Mouse (Mus musculus): ENCODE results near the gene Btg2.

Gene Btg2

GRCm38 (mm10) chr1:134059739-134060695 is 18.9 kb downstream of the Btg2 start:
- no peak for DNase-seq (ENCODE audit: low spot score)

- DNase-seq (ENCODE audit: low spot score) = no peak
Observed at GRCm38 (mm10) chr1:134058870-134059269, 20.1 kb downstream of the Btg2 start.

- no peak for DNase-seq (ENCODE audit: low spot score)
Observed at GRCm38 (mm10) chr1:134057736-134058135, 21.2 kb downstream of the Btg2 start.

- DNase-seq (ENCODE audit: low spot score) = no peak
Observed at GRCm38 (mm10) chr1:134056285-134056684, 22.6 kb downstream of the Btg2 start.

DNA sequence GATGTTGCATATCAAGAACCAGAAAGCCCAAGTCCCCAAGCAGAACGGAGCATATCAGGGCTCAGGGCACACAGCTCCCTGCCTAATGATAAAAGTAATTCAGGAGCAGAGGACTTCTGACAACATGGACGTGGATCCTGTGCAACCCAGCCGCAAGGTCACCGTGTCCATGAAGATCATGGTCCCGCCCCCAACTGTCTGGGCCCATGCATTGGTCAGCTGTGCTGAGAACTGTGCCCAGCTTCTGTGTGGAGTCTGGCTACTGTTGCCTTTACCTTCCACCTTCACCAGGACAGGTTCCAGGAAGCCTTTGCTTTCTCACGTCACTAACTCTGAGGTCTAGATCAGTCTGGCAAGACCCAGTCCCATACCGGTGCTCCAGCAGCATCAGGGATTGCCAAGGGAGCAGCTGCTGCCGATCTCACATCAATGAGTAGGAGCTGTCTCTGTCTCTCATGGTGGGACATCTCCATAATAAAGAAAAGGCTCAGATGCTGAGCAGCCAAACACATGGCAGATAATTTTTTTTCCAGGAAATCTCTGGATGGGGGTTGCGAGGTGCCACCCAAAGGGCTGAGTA is 23.2 kb downstream of the Btg2 start:
- no peak for DNase-seq (ENCODE audit: low spot score)

- no peak for DNase-seq (ENCODE audit: low spot score)
Observed at GRCm38 (mm10) chr1:134055058-134055457, 23.9 kb downstream of the Btg2 start.

GRCm38 (mm10) chr1:134053207-134053606 is 25.7 kb downstream of the Btg2 start:
- DNase-seq (ENCODE audit: low spot score) = peak; percentile 59

GRCm38 (mm10) chr1:134049542-134049941 is 29.4 kb downstream of the Btg2 start:
- no peak for DNase-seq (ENCODE audit: low spot score)

- no peak for DNase-seq (ENCODE audit: low spot score)
Observed at GRCm38 (mm10) chr1:134048759-134049158, 30.2 kb downstream of the Btg2 start.

DNA sequence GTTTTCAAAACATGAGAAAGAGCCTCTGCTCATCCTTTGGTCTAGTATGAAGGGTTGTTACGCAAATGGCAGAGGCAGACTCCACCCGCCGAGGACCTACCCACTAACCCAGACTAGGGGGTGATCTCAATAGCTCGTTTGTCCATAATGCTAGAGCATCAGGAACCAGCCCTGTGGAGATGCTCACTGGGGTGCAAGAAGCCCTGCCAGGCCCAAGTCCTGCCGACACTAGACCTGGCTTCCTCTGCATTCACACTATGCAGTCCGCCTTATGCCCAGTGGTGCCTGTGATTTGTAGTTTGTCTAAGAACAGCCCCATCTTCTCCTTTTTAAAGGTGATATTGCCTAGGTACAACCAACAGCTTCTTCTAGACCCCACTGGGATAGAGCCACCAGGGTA is 31.5 kb downstream of the Btg2 start:
- no peak for DNase-seq (ENCODE audit: low spot score)

DNA sequence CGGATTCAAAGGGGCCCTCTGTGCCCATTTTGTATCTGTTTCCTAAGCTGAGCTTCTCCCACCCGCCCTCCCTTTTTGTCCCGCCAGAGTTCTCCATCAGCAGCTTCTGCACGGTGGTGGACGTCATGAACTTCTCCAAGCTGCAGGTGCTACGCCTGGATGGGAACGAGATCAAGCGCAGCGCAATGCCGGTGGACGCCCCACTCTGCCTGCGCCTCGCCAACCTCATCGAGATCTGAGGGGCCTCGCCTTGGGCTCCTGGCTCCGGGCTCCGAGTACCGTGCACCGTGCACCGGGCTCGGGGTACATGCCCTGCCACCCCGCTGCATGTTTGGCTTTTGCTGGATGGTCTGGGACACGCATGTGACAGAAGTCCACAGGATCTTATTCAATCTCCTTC is 32.5 kb downstream of the Btg2 start:
- no peak for DNase-seq (ENCODE audit: low spot score)

GRCm38 (mm10) chr1:134045971-134046370 is 32.9 kb downstream of the Btg2 start:
- peak; percentile 37 for DNase-seq (ENCODE audit: low spot score)

DNA sequence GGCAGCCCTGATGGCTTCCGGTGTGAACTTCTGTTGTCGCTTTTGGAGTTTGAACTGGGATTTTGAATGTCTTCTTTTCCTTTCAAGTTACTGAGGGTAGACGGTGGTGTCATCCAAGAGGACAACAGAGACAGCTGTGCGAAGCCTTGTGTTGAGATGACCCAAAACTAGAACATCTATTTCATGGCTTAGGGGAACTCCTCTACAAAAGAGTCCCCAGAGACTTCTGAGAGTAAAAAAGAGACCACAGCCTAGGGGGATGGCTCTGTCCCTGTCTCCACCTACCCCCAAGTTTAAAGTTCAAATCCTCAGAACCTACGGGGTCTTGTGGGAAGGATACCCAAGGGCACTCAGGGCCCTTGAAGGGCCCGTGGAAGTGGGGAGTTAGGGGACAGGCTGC is 34.1 kb downstream of the Btg2 start:
- no peak for DNase-seq (ENCODE audit: low spot score)

- DNase-seq (ENCODE audit: low spot score) = no peak
Observed at GRCm38 (mm10) chr1:134042341-134042740, 36.6 kb downstream of the Btg2 start.

DNA sequence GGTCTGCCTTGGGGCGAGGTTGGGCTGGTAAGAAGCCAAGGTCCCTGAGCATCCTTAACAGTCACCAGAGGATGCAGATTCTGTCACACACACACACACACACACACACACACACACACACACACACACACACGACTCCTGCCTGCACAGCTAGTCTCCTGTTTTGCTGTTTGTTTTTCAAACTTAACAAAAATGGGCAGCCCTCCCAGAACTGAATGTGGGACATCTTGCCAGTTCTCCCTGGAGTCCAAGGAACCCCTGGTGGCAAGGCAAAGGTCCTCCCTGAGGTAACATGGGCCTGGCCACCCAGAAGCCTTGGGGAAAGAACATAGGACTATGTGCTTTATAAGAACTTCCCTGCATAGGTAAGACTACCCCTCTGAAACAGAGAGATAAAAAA is 37.0 kb downstream of the Btg2 start:
- DNase-seq (ENCODE audit: low spot score) = no peak

DNA sequence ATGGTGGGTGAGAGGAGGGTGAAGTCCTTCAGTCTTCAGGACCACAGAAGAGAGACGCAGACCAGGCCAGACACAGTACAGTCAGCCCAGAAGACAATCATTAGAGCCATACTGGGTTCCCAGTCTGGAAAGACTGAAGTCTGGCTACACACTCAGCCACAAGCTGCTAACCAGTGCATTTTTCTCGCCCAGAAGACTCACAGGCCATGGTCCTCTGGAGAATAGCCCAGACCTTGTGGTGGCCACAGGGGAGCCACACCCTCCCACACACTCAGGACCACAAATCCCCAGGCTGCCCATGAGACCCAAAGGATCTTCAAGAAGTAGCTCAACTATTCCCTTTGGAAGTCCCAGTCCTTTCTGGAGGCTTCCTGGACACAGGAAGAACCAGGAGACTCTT is 39.6 kb downstream of the Btg2 start:
- no peak for DNase-seq (ENCODE audit: low spot score)

GRCm38 (mm10) chr1:134038336-134038735 is 40.6 kb downstream of the Btg2 start:
- DNase-seq (ENCODE audit: low spot score) = no peak

DNA sequence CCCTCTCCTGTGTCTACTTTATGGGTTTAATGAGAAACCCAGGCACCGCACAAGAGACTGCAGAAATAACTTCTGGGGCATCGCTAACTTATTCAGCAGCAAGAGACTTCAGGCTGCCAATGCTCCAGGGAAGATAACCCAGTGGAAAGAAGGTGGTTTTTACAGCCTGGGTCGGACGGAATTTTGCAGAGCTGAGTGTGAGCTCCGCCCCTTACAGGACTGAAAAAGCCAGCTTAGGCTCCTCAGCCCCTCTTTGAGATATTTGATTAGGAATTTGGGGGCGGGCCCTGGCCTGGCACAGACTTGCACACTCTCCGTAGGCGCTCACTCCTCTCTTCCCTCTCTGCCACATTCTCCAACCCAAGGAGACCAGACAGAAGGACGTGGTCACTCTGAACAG is 41.7 kb downstream of the Btg2 start, which contains the start of gene Fmod:
Gene Fmod, plus strand, starts transcription at position 83 of the 400 bp plus-strand sequence.
- DNase-seq (ENCODE audit: low spot score) = no peak

- no peak for DNase-seq (ENCODE audit: low spot score)
Observed at GRCm38 (mm10) chr1:134036492-134036891, 42.4 kb downstream of the Btg2 start.

DNA sequence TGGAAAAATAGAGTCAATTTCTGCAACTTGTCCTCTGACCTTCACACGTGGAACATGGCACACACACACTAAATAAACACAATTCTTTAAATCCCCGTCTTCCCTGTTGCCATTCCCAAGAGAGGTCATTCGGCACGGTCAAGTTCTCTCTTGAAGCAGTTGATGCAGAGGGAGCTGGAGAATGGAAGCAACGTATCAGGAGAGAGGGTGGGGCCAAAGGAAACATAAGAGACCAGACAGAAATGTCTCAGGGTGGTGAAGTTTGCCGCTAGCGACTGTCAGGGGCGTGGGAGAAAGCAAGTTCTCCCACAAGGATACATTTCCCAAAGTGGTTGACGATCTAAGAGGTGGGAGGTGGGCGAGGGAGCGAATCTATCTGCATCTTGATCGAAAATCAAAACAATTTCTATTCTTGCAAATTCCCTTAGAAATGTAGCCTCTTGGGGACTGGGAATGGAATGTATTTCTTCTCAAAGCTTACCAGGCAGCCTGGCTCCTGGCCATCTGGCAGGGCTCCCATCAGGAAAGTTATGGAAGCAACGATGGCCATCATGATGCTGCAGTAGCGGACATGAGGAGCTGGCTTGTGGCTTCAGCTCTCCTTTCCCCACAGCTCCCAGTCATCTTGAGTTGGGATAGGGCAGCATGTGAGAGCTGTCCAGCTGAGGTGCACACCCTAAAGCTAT is 50.6 kb downstream of the Btg2 start:
- no peak for DNase-seq (ENCODE audit: low spot score)

GRCm38 (mm10) chr1:134026741-134027140 is 52.2 kb downstream of the Btg2 start:
- DNase-seq (ENCODE audit: low spot score) = no peak

GRCm38 (mm10) chr1:134025975-134026374 is 52.9 kb downstream of the Btg2 start:
- no peak for DNase-seq (ENCODE audit: low spot score)

Measured in ovary, adult 18-20 months (tissue).